Comparison of ENCODE assay signal across 11 mouse cellular contexts in genomic region chr2:27415060-27415783, GRCm38 (mm10). TPM values are rescaled to one million over a fixed set of nuclear protein-coding genes. Genes with fewer than 3 reads are reported as not detected.
DNase-seq lines count a peak whose midpoint lies in the region; ATAC-seq and TF ChIP-seq lines count a peak whose summit lies in the region.
"Had no signal": no experiment of that assay in that cellular context is flagged by ENCODE, and none has a peak within 500 bp of the region (broad histone marks: within the 10 kb centered on the region; RNA-seq: fewer than 3 reads in every experiment).

No protein-coding gene starts in this region.

- no peak overlapping the region for H3K9ac ChIP-seq in stomach, embryonic 15.5 days
- H3K9ac ChIP-seq: embryonic facial prominence, embryonic 13.5 days had no signal

- no peaks in the 10 kb centered on the region for H3K9me3 ChIP-seq in stomach, embryonic 15.5 days
- H3K9me3 ChIP-seq: embryonic facial prominence, embryonic 13.5 days had no signal

- no peaks in the 10 kb centered on the region for H3K36me3 ChIP-seq in spleen, adult 2 months (ENCODE audit: control insufficient read depth, insufficient read depth, low read length)
- no peaks in the 10 kb centered on the region for H3K36me3 ChIP-seq in stomach, embryonic 15.5 days
- H3K36me3 ChIP-seq: embryonic facial prominence, embryonic 13.5 days had no signal

- 53% methylated on average over 11 of the region's 11 CpGs for WGBS in spleen, adult 2 months
- WGBS in stomach, embryonic 15.5 days, result 53% methylated on average over 11 of the region's 11 CpGs

- peak overlapping the region; percentile 83 for H3K27ac ChIP-seq in gastrocnemius, adult 2 months
- peak overlapping the region; percentile 87 for H3K27ac ChIP-seq in spleen, adult 2 months (ENCODE audit: insufficient read depth, low read length)
- H3K27ac ChIP-seq in stomach, embryonic 15.5 days, result peak overlapping the region; percentile 86
- H3K27ac ChIP-seq: embryonic facial prominence, embryonic 13.5 days; left cerebral cortex, adult 2 months had no signal

- H3K4me1 ChIP-seq in spleen, adult 2 months (ENCODE audit: control insufficient read depth, insufficient read depth, insufficient read length), result peaks cover 72% of the 10 kb centered on the region
- H3K4me1 ChIP-seq in stomach, embryonic 15.5 days, result peaks cover 89% of the 10 kb centered on the region

- ATAC-seq in stomach, embryonic 15.5 days (ENCODE audit: insufficient read depth, low FRiP score, low read depth), result no peak

- TF ChIP-seq POLR2A in spleen, adult 2 months (IDR thresholded peaks at IDR 0.05; ENCODE audit: low read depth, low read length), result peak; percentile 19

- no peaks in the 10 kb centered on the region for H3K27me3 ChIP-seq in spleen, adult 2 months (ENCODE audit: control insufficient read depth, insufficient read depth, low read length)
- no peaks in the 10 kb centered on the region for H3K27me3 ChIP-seq in stomach, embryonic 15.5 days (replicated peaks)
- H3K27me3 ChIP-seq: embryonic facial prominence, embryonic 13.5 days had no signal

- no peak overlapping the region for H3K4me3 ChIP-seq in gastrocnemius, adult 2 months
- peak overlapping the region; percentile 9; the same call in 1 of the 2 replicates for H3K4me3 ChIP-seq in spleen, adult 2 months (ENCODE audit: extremely low read depth, insufficient read depth, insufficient read length)
- no peak overlapping the region for H3K4me3 ChIP-seq in stomach, embryonic 15.5 days (replicated peaks)
- H3K4me3 ChIP-seq: embryonic facial prominence, embryonic 13.5 days; left cerebral cortex, adult 2 months had no signal

- no peak for TF ChIP-seq CTCF in gastrocnemius, adult 2 months (IDR thresholded peaks at IDR 0.05)
- TF ChIP-seq CTCF in spleen, adult 2 months (IDR thresholded peaks at IDR 0.05; ENCODE audit: extremely low read depth, insufficient read depth, insufficient read length, insufficient replicate concordance), result no peak

- DNase-seq in gastrocnemius, adult 2 months, result no peak
- no peak for DNase-seq in gastrocnemius, postnatal 4 days (ENCODE audit: low spot score in 2 of 2)
- DNase-seq in spleen, adult 2 months (ENCODE audit: low read depth in 1 of 2, low spot score in 2 of 2), result peak in 1 of 2 experiments; percentile 58
- no peak for DNase-seq in spleen, adult 18-20 months
- DNase-seq in induced T-regulatory cell, adult 2 months (ENCODE audit: low read depth), result peak; percentile 62
- DNase-seq in urinary bladder, postnatal 4 days (ENCODE audit: low spot score in 2 of 2), result no peak
- no peak for DNase-seq in ovary, postnatal 10 days (ENCODE audit: low spot score)
- DNase-seq: gastrocnemius, postnatal 25 days had no signal

- H3K4me2 ChIP-seq in stomach, embryonic 15.5 days, result peak overlapping the region; percentile 37
- H3K4me2 ChIP-seq: embryonic facial prominence, embryonic 13.5 days had no signal

- intact Hi-C loops in gastrocnemius, adult 2 months (cut with DNase I), result no loop called here

RNA-seq across cellular contexts. Expression of gene Vav2, which starts 11.6 kb away (rescaled TPM):
- 1 to 10 TPM; 2.0 to 4.3 TPM for total RNA-seq in gastrocnemius, adult 2 months (2021)
- 10 to 100 TPM; 11.2 to 11.6 TPM for total RNA-seq in gastrocnemius, postnatal 4 days (2021)
- 53.8 and 67.1 TPM in 2 replicates for polyA plus RNA-seq in spleen, adult 2 months (2012; rRNA removed)
- 7.0 and 7.8 TPM in 2 replicates for polyA plus RNA-seq in stomach, embryonic 15.5 days (2015; fragmentation: Nextera tagmentation; extraction: Ambion mirVana)

RNA-seq across cellular contexts. Expression of gene Brd3os, which starts 26.9 kb away (rescaled TPM):
- 1 to 10 TPM in 1 of 2 experiments, under 1 TPM in 1; 0.61 to 1.0 TPM for total RNA-seq in gastrocnemius, adult 2 months (2021)
- 1 to 10 TPM; 1.6 to 2.9 TPM for total RNA-seq in gastrocnemius, postnatal 4 days (2021)
- 1.8 and 2.4 TPM in 2 replicates for polyA plus RNA-seq in spleen, adult 2 months (2012; rRNA removed)
- 7.1 and 7.2 TPM in 2 replicates for polyA plus RNA-seq in stomach, embryonic 15.5 days (2015; fragmentation: Nextera tagmentation; extraction: Ambion mirVana)
